Mouse (Mus musculus): Measurements from ENCODE around the gene Stum.

DNA sequence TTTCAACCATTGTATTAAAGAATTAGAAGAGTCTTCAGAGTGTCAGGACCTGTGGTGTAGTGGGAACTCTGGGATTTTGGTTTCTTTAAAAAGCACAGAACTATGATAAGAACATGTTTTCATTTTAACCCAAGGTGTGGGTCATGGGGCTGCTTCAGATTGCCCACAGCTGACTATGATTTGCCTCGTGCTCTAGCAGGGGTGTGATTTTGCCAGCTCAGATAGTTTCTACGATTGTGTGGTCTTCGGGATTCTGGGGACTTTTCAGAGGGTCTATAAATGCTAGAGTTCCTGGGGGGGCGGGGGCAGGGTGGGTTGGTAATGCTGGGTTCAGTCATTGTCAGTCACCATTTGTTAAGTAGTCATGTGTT is 91.7 kb downstream of the Stum start:
- TF ChIP-seq GATA1 (IDR thresholded peaks at IDR 0.05; ENCODE audit: borderline replicate concordance, low read length) (no peak), FLI1 (IDR thresholded peaks at IDR 0.05; ENCODE audit: low read length) (no peak)
